ENCODE assay signal across 8 mouse cellular contexts in genomic region chr1:191717601-191718498, GRCm38 (mm10). TPM values are rescaled to one million over a fixed set of nuclear protein-coding genes. Genes with fewer than 3 reads are reported as not detected.
A peak's percentile ranks its signal among the peaks of the same experiment; 100 is the strongest.
DNase-seq lines count a peak whose midpoint lies in the region; ATAC-seq and TF ChIP-seq lines count a peak whose summit lies in the region.

Gene Lpgat1 (plus strand): TSS chr1:191717834.

- H3K9ac ChIP-seq in lung, embryonic 15.5 days, result peak within 1 kb of the TSS; percentile 90

- peak within 1 kb of the TSS; percentile 96 for H3K27ac ChIP-seq in lung, embryonic 15.5 days
- H3K27ac ChIP-seq in olfactory bulb, adult 2 months (ENCODE audit: insufficient read depth, low read depth, low read length), result peak within 1 kb of the TSS; percentile 96
- H3K27ac ChIP-seq in thymus, adult 2 months (ENCODE audit: control insufficient read depth, insufficient read depth, low read length), result no peak within 1 kb of the TSS

- peak; percentile 58 for ATAC-seq in frontal cortex, adult (ENCODE audit: low TSS enrichment)
- ATAC-seq in lung, embryonic 15.5 days (ENCODE audit: borderline replicate concordance, extremely low read depth, low FRiP score, low TSS enrichment), result peak; percentile 90

- WGBS in lung, embryonic 15.5 days, result under 1% methylated on average over 91 of the region's 113 CpGs
- WGBS in olfactory bulb, adult 2 months, result 1% methylated on average over 105 of the region's 113 CpGs
- under 1% methylated on average over 113 of the region's 113 CpGs for WGBS in thymus, adult 2 months

- TF ChIP-seq POLR2A in olfactory bulb, adult 2 months (IDR thresholded peaks at IDR 0.05; ENCODE audit: insufficient read depth, low read depth, low read length), result peak; percentile 38; the same call in 1 of the 2 replicates
- peak; percentile 57; the same call in 1 of the 2 replicates for TF ChIP-seq POLR2A in thymus, adult 2 months (IDR thresholded peaks at IDR 0.05; ENCODE audit: control insufficient read depth, extremely low read depth, insufficient read depth, low read length, poor library complexity)

- peak; percentile 68 to 82 for DNase-seq in cerebellum, adult 18-20 months
- peak; percentile 83 for DNase-seq in heart, postnatal 4 days
- DNase-seq in layer of hippocampus, adult 8-10 months (ENCODE audit: low spot score in 2 of 2), result peak in 1 of 2 experiments; percentile 48
- peak; percentile 74 for DNase-seq in thymus, adult 2 months

- no peak for TF ChIP-seq CTCF in E14TG2a.4 (conservative IDR thresholded peaks at IDR 0.05; ENCODE audit: low read length)
- no peak for TF ChIP-seq CTCF in olfactory bulb, adult 2 months (IDR thresholded peaks at IDR 0.05; ENCODE audit: insufficient read depth, low read depth, low read length)
- TF ChIP-seq CTCF in thymus, adult 2 months (IDR thresholded peaks at IDR 0.05; ENCODE audit: borderline replicate concordance, control insufficient read depth, extremely low read depth, insufficient read depth, low read length, poor library complexity), result peak; percentile 61; the same call in 1 of the 2 replicates

- H3K27me3 ChIP-seq in E14TG2a.4 (ENCODE audit: insufficient read depth, low read length), result peaks cover 51% of the 10 kb centered on the region
- H3K27me3 ChIP-seq in lung, embryonic 15.5 days, result no peaks in the 10 kb centered on the region
- no peaks in the 10 kb centered on the region for H3K27me3 ChIP-seq in thymus, adult 2 months (ENCODE audit: control insufficient read depth, insufficient read depth, low read length)

- peaks cover 8% of the 10 kb centered on the region for H3K4me1 ChIP-seq in E14TG2a.4 (replicated peaks; ENCODE audit: low read depth, low read length)
- peaks cover 18% of the 10 kb centered on the region; the same call in 1 of the 2 replicates for H3K4me1 ChIP-seq in lung, embryonic 15.5 days
- H3K4me1 ChIP-seq in olfactory bulb, adult 2 months (ENCODE audit: control insufficient read depth, insufficient read depth, low read length), result no peaks in the 10 kb centered on the region; the same call in 1 of the 2 replicates
- H3K4me1 ChIP-seq in thymus, adult 2 months (replicated peaks; ENCODE audit: control insufficient read depth, insufficient read depth, low read length), result peaks cover 6% of the 10 kb centered on the region

- H3K4me3 ChIP-seq in E14TG2a.4 (replicated peaks; ENCODE audit: low read length), result peak within 1 kb of the TSS; percentile 85
- peak within 1 kb of the TSS; percentile 91 for H3K4me3 ChIP-seq in lung, embryonic 15.5 days
- H3K4me3 ChIP-seq in olfactory bulb, adult 2 months (ENCODE audit: insufficient read depth, low read depth, low read length), result peak within 1 kb of the TSS; percentile 93
- H3K4me3 ChIP-seq in thymus, adult 2 months (ENCODE audit: control insufficient read depth, insufficient read depth, low read length), result peak within 1 kb of the TSS; percentile 56

- H3K4me2 ChIP-seq in lung, embryonic 15.5 days, result peak within 1 kb of the TSS; percentile 91

- H3K36me3 ChIP-seq in E14TG2a.4 (ENCODE audit: insufficient read depth, low read length), result peaks cover 10% of the 10 kb centered on the region
- H3K36me3 ChIP-seq in lung, embryonic 15.5 days, result 0 out of 2 replicates have a peak, but pooled peaks cover 5% of the 10 kb centered on the region
- no peaks in the 10 kb centered on the region; the same call in 1 of the 2 replicates for H3K36me3 ChIP-seq in thymus, adult 2 months (ENCODE audit: control insufficient read depth, insufficient read depth, low read length)

- no peaks in the 10 kb centered on the region for H3K9me3 ChIP-seq in E14TG2a.4 (ENCODE audit: low read length)
- no peaks in the 10 kb centered on the region for H3K9me3 ChIP-seq in lung, embryonic 15.5 days

RNA-seq across cellular contexts. Expression of gene Lpgat1, which starts in this region (rescaled TPM):
- total RNA-seq in heart, postnatal 4 days (2021), result 100 to 1,000 TPM in 1 of 2 experiments, 10 to 100 TPM in 1; 89.3 to 101 TPM
- total RNA-seq in layer of hippocampus, adult 8-10 months (2022), result 100 to 1,000 TPM; 123 to 147 (median 134) TPM
- polyA plus RNA-seq in lung, embryonic 15.5 days (2015; fragmentation: Nextera tagmentation; extraction: Ambion mirVana), result 25.1 and 27.0 TPM in 2 replicates
- 41.9 TPM in 1 of 2 replicates, not detected in the other for polyA plus RNA-seq in olfactory bulb, adult 2 months (2012; ENCODE audit: insufficient read depth, insufficient read length, low replicate concordance, missing spikeins)
- polyA plus RNA-seq in thymus, adult 2 months (2012; rRNA removed), result 10.9 and 11.2 TPM in 2 replicates
